Mouse (Mus musculus) forebrain, embryonic 13.5 days (tissue): ENCODE measurements around the gene Cript. TPM values are rescaled to one million over a fixed set of nuclear protein-coding genes. Genes with fewer than 3 reads are reported as not detected.
"Not testable (repeated sequence)": the region's sequence is repeated elsewhere in the genome, so short reads cannot be mapped to it uniquely, and the experiment has no call there.

ENCODE experiments used
- ATAC-seq: fragments of 200-750 bp; cut with Nextera tagmentation; 2 replicates; pipeline ENCODE4 v1.8.0; 2017
- H3K27ac ChIP-seq: fragments of 300-500 bp; sonication (generic); 2 replicates; pipeline ENCODE4 v1.5.1; 2015; ENCODE audit warnings: inconsistent platforms, mild to moderate bottlenecking, moderate library complexity
- H3K27me3 ChIP-seq: fragments of 300-500 bp; sonication (generic); 2 replicates; pipeline ENCODE4 v1.6.1; 2015; ENCODE audit warnings: mild to moderate bottlenecking, inconsistent platforms
- H3K36me3 ChIP-seq: fragments of 300-500 bp; sonication (generic); 2 replicates; pipeline ENCODE4 v1.6.1; 2015; ENCODE audit warnings: mild to moderate bottlenecking, inconsistent platforms; ENCODE audit not compliant: poor library complexity, severe bottlenecking
- H3K4me1 ChIP-seq: fragments of 300-500 bp; sonication (generic); 2 replicates; pipeline ENCODE4 v1.6.1; 2015; ENCODE audit warnings: inconsistent platforms
- H3K4me2 ChIP-seq: fragments of 300-500 bp; sonication (generic); 2 replicates; pipeline ENCODE4 v1.6.1; 2015; ENCODE audit warnings: inconsistent platforms, mild to moderate bottlenecking, moderate library complexity
- H3K4me3 ChIP-seq: fragments of 300-500 bp; sonication (generic); 2 replicates; pipeline ENCODE4 v1.5.1; 2015; ENCODE audit warnings: mild to moderate bottlenecking, inconsistent platforms
- H3K9ac ChIP-seq: fragments of 300-500 bp; sonication (generic); 2 replicates; pipeline ENCODE4 v1.6.1; 2015; ENCODE audit warnings: mild to moderate bottlenecking, inconsistent platforms
- H3K9me3 ChIP-seq: fragments of 300-500 bp; sonication (generic); replicated peaks from 2 replicates; pipeline ENCODE4 v1.6.1; 2016; ENCODE audit warnings: inconsistent platforms
- whole genome bisulfite sequencing: fragments of 180-500 bp; shearing (Covaris S2); methylation state at CpG from one replicate; pipeline ENCODE4 v1.1.7; 2015; 5-methylcytosine and 5-hydroxymethylcytosine counted together
- polyA plus RNA-seq: library from polyadenylated mRNA; unstranded; fragments of >200 nt; fragmentation: Nextera tagmentation; extraction: Ambion mirVana; gene quantifications from 2 replicates; pipeline ENCODE4 v1.2.1, GENCODE M21; 2015

Gene Cript
- polyA plus RNA-seq, 1 experiment from 2014 or later, result 247 TPM

GRCm38 (mm10) chr17:87073470-87073869 is 48.1 kb downstream of the Cript start:
- no peaks in the 10 kb centered on the region for H3K9me3 ChIP-seq
- H3K4me3 ChIP-seq, result no peak overlapping the region
- no peaks in the 10 kb centered on the region for H3K4me1 ChIP-seq
- ATAC-seq, result no peak
- H3K27ac ChIP-seq, result no peak overlapping the region
- H3K36me3 ChIP-seq, result no peaks in the 10 kb centered on the region
- no peak overlapping the region for H3K4me2 ChIP-seq
- no peak overlapping the region for H3K9ac ChIP-seq
- no peaks in the 10 kb centered on the region for H3K27me3 ChIP-seq

GRCm38 (mm10) chr17:87078217-87078616 is 52.9 kb downstream of the Cript start:
- H3K9ac ChIP-seq, H3K36me3 ChIP-seq, H3K4me3 ChIP-seq, H3K4me2 ChIP-seq, H3K27ac ChIP-seq, H3K27me3 ChIP-seq, H3K4me1 ChIP-seq, ATAC-seq, H3K9me3 ChIP-seq: not testable (repeated sequence)
- WGBS, result 94% methylated on average over 17 of the region's 17 CpGs

DNA sequence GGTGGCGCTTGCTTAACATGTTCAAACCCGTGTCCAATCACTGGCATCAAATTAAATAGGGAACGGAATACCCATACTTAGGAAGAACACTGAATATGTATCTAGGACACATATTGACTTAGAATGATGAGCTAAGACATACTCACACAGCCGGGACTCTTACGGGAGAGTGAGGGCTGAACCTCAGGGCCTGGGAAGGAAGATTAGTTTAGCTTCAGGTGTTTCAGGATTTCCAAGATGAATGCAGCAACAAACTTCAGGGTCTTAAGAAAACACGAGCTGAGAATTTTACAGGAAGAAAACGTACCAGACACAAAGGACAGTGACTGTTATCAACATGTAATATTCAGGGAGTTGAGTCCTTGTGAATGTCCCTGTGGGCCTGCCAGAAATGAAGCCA is 55.4 kb downstream of the Cript start:
- Histone ChIP-seq H3K9me3 (no peaks in the 10 kb centered on the region), H3K36me3 (no peaks in the 10 kb centered on the region), H3K27ac (no peak overlapping the region), H3K9ac (no peak overlapping the region), H3K27me3 (no peaks in the 10 kb centered on the region), H3K4me3 (no peak overlapping the region), H3K4me1 (no peaks in the 10 kb centered on the region), H3K4me2 (no peak overlapping the region)
- 92% methylated on average over 7 of the region's 7 CpGs for WGBS
- ATAC-seq, result no peak

- ATAC-seq, result no peak
- H3K9ac ChIP-seq, result no peak overlapping the region
- H3K27me3 ChIP-seq, result no peaks in the 10 kb centered on the region
- no peak overlapping the region for H3K4me3 ChIP-seq
- H3K27ac ChIP-seq, result no peak overlapping the region
- no peak overlapping the region for H3K4me2 ChIP-seq
- no peaks in the 10 kb centered on the region for H3K4me1 ChIP-seq
- H3K9me3 ChIP-seq, result no peaks in the 10 kb centered on the region
- 89% methylated on average over 4 of the region's 4 CpGs for WGBS
- H3K36me3 ChIP-seq, result no peaks in the 10 kb centered on the region
Measured at GRCm38 (mm10) chr17:87082547-87082946, 57.2 kb downstream of the Cript start.

GRCm38 (mm10) chr17:87083671-87084070 is 58.3 kb downstream of the Cript start:
- Histone ChIP-seq H3K4me1 (no peaks in the 10 kb centered on the region), H3K4me3 (no peak overlapping the region), H3K4me2 (no peak overlapping the region), H3K27ac (no peak overlapping the region), H3K9ac (no peak overlapping the region), H3K27me3 (no peaks in the 10 kb centered on the region), H3K9me3 (no peaks in the 10 kb centered on the region), H3K36me3 (no peaks in the 10 kb centered on the region)
- 82% methylated on average over 5 of the region's 5 CpGs for WGBS
- no peak for ATAC-seq

Other genes starting within 250 kb of the Cript start
- not detected in 2 replicates for gene Tmem247, start 108.2 kb upstream of the Cript start, polyA plus RNA-seq
- gene Atp6v1e2, start 77.7 kb upstream of the Cript start, polyA plus RNA-seq, result not detected in 2 replicates
- gene Rhoq, start 62.5 kb upstream of the Cript start, polyA plus RNA-seq, result 5.1 and 5.7 TPM in 2 replicates
- 38.7 and 40.5 TPM in 2 replicates for gene Pigf, start 144 bp upstream of the Cript start, polyA plus RNA-seq
- 7.5 and 8.2 TPM in 2 replicates for gene Socs5, start 82.1 kb downstream of the Cript start, polyA plus RNA-seq
- 53.1 and 53.5 TPM in 2 replicates for gene Mcfd2, start 240.4 kb downstream of the Cript start, polyA plus RNA-seq